Mouse (Mus musculus) brain, embryonic 14.5 days (tissue): ENCODE data around the gene Hdac4. TPM values are rescaled to one million over a fixed set of nuclear protein-coding genes. Genes with fewer than 3 reads are reported as not detected.

Source experiments
- DNase-seq: peaks from one replicate; pipeline ENCODE4 v3.0.0-alpha.2; 2011; ENCODE audit warnings: low read depth
- CTCF ChIP-seq: fragments of 200-500 bp; IDR thresholded peaks from 2 replicates; pipeline ENCODE4 v1.5.1; 2012; ENCODE audit warnings: inconsistent platforms, mild to moderate bottlenecking, moderate library complexity, borderline replicate concordance; ENCODE audit not compliant: insufficient read depth, insufficient read length; ENCODE audit errors: extremely low read depth
- POLR2A ChIP-seq: fragments of 200-500 bp; IDR thresholded peaks from 2 replicates; pipeline ENCODE4 v1.6.1; 2012; ENCODE audit warnings: mild to moderate bottlenecking, inconsistent platforms, borderline replicate concordance; ENCODE audit not compliant: poor library complexity, insufficient read depth, insufficient read length, severe bottlenecking; ENCODE audit errors: extremely low read depth
- polyA plus RNA-seq: library from polyadenylated mRNA; depleted of rRNA; stranded (reverse); fragments of >200 nt; gene quantifications from 2 replicates; pipeline ENCODE4 v1.2.3, GENCODE M21; 2012

Hdac4 gene
- polyA plus RNA-seq, 1 experiment: 21.8 TPM

DNA sequence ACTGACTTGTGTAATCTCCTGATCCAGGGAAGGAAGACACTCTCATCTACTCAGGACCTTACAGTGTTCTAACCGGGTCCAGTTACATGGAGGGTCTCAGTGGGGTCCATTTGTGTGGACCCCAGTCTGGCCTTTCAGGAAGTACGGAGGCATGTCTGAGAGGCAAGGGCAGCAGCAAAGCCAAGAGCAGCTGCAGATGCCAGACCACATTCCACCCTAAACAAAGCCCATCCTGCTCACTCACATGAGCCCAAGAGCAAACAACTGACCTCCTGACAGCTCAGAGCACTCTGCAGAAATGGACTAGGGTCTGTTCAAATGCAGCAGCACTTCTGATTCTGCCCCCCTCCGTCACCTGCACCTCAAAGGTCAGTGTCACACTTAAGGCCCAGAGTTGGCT, 18.3 kb downstream of the Hdac4 start:
- TF ChIP-seq POLR2A: no peak
- no peak for TF ChIP-seq CTCF

DNA sequence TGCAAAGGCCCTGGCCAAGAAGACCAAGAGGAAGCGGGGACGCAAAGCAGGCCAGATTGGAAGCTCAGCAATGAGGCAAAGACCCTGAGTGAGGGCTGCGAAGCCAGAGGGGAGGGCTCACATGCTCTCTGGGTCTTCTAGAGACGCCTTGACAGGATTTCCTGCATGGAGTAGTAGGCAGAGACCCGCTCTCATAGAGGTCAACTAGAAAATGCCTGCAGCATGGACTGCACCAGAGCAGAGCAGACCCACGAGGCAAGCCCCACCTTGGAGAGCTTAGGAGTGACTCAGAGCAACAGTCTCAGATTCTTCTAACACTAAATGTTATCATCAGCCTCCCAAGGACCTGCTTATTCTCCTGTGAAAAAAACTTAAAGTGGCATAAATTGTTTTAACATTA, 20.2 kb downstream of the Hdac4 start:
- no peak for DNase-seq
- TF ChIP-seq CTCF (no peak), POLR2A (no peak)

More for the DNA sequence above, 18.3 kb downstream of the Hdac4 start:
- no peak for DNase-seq

DNA sequence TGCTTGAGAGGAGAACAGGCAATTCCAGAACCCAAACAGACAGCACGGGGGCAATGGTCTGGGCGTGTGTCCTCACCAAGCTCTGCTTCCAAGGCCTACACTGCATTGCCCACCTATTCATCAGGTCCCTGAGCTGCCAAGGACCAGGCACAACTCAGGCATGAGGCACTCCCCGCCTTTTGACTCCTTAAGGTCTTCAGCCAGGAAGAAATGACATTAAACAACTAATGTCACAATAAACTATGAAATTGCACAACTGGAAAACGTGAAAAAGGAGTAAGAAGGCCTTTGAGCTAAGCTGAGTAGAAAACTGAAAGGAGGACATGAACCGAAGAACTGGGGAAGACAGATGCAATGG, 20.6 kb downstream of the Hdac4 start:
- no peak for DNase-seq
- TF ChIP-seq POLR2A (no peak), CTCF (no peak)

DNA sequence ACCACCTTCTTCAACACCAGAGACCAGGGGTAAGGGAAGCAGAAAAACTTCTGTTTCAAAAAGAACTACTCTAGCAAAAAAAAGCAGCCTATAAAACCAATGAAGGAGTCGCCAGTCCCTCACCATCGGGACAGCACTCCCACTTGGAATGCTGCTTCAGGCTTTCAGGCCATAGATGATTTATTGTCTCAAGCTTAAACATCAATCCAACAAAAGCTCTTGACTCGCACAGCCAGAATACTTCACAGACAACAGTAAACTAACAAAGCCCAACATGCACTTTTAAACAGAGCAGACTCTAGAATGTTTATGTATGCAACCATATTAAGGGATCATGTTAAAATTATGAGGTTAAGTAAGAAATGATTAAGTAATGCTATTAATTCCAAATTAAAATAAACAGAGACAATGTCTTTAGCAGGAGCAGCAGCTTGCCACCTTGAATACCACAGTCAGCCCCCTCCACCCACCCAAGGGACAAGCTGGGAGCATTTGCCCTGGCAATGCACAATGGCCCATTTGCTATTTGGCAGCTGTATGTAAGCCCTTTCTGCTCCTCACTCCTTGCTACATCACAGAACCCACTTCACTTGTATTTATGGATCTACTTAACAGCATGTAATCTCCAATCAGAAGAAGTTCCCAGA, 21.1 kb downstream of the Hdac4 start:
- DNase-seq: peak; percentile 22
- TF ChIP-seq CTCF: no peak
- TF ChIP-seq POLR2A: no peak

DNA sequence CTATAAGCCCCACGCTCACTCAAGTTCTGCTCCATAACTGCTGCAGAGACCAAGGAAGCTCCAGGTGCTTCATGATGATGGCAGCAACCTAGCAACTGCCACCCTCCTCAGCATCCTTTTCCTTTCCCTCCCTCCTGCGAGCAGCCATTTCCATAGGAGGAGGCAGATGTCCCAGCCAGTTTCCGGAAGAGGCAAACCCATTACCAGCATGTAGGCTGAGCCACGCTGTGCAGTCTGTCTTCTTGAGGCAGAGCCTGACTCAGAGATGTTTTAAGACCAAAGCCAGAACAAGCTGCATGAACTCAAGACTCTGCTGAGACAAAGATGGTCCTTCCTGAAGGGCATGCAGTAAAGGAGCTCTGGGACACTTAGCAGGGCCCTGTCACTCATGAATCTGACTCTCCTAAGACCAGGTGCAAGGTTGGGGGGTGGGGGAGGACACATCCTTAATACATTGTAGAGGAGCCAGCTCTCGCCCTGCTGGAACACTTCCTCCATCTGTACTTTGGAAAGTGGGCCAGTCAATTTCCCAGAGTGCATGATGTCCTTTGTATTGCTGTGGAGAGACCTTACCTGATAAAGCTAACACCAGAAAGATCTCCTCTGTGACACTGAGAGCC, 24.8 kb downstream of the Hdac4 start:
- DNase-seq: no peak
- no peak for TF ChIP-seq CTCF

DNA sequence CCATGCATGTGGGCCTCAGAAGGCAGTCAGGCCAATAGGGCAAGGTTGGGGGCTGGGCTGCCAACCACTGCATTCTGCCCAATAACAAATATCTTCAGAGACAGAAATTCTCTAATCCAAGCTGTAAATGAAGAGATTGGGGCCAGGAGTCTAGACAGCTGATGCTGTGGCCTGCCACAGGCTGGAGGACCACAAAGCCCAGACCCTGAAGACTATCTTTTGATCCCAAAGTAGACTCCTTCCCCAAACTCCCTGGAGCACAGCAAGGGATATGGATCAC, 25.8 kb downstream of the Hdac4 start:
- DNase-seq: no peak
- TF ChIP-seq POLR2A (no peak), CTCF (no peak)

DNA sequence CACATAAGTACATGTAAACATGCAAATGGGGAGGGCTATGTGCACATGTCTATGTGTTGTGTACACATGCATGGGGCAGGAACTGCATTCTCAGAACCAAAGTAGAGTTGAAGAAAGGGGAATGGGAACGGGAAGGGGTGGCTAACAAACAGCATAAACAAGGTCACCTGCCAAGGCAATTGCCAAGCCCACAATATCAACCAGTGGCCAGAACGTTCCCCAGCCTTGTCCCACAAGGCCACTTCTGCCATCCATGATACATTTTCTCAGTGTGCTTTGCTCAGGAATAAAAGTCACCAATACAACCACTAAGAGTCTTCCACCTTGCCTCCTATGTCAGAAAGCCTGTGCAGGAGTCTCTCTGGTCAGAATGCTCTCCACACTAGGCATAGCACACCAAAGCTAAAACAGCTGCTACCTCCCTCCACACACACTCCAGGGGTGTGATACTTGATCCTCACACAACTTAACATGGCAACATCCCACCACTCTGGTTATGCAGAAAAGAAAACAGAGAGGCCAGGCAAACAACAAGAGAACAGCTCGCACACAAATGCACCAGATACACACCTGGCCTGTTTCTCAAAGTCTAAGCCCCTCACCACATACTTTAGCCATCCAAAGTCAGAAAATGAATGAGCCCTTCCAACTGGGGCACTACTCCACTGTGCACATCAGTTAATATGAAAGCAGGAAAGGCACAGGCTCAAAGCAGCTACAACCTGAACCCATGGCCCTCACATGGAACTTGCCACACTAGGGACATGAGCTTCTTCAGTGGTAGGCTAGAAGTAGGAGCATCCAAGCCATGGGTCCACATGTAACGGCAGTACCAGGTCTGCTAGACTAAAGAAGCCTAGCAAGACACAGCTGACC, 26.4 kb downstream of the Hdac4 start:
- DNase-seq: no peak
- TF ChIP-seq POLR2A (no peak), CTCF (no peak)

DNA sequence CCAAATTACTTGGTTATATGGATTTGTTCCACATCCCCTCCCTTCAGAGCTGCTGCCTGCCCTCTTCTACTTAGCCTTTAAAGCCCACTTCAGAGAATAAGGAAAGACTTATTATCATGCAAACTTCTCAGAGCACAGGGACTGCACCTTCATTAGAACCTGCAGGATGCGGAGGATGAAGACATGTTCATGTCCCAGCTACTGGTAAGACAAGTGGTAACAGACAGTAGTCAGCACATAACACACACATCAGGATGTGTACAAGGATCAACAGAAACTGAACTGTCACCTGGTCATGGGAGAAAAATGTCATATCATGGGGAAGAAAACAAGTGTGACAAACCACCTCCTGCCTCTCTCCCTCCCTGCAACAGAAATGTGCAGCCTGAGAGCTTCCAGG, 31.6 kb downstream of the Hdac4 start:
- DNase-seq: no peak
- no peak for TF ChIP-seq POLR2A
- TF ChIP-seq CTCF: no peak

DNA sequence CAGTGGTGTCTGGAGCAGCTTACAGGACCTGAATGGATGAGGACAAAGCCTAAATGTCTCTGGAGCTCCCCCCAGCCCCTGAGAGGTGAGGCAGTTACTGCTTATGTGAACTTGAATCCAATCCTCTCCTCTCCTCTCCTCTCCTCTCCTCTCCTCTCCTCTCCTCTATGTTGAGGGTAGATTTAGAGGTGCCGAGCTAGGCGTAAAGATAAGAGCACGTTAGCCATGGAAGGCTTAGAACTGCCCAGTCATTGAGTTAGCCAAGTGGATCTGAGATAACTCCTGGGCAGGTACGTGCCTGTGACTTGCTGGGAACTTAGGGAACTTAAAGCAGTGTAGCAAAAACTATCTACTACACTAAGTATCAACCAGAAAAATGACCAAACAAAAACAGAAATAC, 35.7 kb downstream of the Hdac4 start:
- no peak for DNase-seq
- TF ChIP-seq CTCF (no peak), POLR2A (no peak)

DNA sequence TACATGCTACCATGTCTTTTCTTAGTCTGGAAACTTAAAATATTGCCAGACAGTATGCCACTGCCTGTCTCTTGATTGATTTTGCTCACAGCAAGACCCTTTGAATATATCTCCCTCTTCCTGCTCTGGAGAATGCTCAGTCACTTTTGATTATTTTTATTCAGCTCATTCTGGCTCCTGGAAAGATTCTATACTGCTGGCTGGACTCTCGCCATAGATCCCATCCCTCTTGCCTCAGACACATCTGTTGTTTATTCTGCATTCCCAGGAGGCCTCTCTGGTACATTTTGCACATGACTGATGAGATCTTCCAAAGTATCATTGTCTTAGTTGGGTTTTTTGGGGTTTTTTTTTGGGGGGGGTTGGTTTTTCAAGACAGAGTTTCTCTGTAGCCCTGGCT, 45.3 kb downstream of the Hdac4 start:
- TF ChIP-seq CTCF: no peak
- TF ChIP-seq POLR2A: no peak
- DNase-seq: peak; percentile 56

DNA sequence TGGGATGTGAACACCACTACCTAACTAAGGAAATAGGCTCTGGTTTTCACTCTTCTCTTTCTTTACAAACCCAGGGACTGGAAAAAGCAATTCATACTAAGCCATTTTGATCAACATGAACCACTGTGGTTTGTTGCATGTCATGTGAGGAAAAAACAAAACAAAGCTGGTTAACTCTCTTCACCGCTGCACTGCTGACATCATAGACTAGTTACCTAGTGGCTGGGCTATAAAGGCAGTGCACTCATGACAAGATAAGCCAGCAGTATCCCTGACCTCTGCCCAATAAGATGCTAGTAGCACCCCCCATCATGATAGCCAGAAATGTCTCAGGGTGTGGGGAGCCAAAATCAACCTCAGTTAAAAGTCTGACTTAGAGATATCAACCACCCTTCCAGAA, 47.0 kb downstream of the Hdac4 start:
- no peak for DNase-seq
- TF ChIP-seq POLR2A (no peak), CTCF (no peak)

DNA sequence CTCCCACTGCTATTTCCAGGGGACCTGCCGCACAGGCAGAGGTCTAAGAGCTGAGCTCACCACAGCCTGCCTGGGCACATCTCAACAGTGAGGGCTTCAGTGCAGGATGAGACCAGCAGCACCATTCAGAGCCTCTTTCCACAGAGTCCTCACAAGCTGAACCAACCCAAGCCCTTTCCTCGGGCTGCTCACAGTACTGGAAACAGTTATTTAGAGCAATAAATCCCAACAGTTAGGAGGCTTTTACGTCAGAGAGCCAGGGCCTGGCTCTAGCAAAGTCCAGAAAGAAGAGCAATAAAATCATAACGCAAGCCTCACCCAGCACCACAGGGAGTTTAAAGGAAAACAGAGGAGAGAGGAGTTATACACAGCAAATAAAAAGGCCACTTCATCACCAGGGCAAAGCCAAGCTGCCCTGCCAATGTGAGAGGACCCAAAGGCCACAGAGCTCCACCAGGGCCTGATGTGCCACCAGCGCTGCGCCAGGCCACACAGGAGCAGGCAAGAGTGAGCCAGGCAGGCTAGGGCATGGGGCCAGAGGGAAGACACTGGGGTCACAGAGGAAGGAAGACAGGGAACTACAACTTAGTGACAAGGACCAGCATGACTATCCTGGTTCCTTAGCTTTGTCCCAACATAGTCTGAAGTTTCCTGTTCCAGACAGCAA, 50.5 kb downstream of the Hdac4 start:
- TF ChIP-seq CTCF (no peak), POLR2A (no peak)
- DNase-seq: no peak
